Mouse (Mus musculus) thymus, postnatal 10 days (tissue): ENCODE results near the gene Proser3.
A peak's percentile ranks its signal among the peaks of the same experiment; 100 is the strongest.

Experiments used
- DNase-seq, 2 experiments: peaks; one replicate each; pipeline ENCODE4 v3.0.0; 2021; ENCODE audit warnings: low spot score in 2 of 2

Gene Proser3

DNA sequence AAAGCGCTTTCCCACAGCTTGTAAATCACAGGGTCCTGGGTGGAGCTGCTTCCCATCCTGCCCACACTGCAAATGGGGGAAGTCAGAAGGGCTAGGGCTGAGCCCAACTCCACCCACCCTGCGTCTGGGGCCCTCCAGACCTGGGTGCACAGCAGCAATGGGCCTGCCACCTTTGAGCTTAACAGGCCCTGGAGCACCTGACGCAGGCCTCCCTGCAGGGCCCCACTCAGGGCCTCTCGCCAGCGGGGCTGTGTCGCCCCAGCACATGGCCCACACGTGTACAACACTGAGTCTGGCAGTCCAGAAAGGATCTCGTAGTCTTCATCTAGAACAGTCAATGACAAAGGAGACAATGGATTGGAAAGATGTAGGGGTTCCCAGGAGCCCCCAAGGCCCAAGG lies 27.9 kb upstream of the Proser3 start:
- DNase-seq: no peak

DNA sequence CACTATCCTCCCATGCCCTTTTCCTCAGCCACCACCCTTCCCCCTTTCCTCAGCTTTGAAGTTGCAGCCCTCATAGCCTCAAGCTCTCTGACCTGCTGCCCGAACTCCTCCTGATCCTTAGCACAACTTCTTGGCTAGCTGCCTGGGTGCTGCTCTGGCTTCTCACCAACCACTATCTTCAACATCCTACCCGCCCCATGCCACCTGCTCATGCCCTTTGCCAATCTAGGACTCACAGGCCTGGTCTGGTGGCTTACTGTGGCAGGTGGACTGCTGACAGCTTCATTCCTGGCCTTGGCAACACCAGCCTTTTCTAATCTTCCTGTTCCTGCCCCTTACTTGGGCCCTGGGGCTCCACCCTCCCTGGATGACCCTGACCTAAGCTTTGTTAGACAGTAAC lies 20.9 kb upstream of the Proser3 start:
- DNase-seq: no peak

DNA sequence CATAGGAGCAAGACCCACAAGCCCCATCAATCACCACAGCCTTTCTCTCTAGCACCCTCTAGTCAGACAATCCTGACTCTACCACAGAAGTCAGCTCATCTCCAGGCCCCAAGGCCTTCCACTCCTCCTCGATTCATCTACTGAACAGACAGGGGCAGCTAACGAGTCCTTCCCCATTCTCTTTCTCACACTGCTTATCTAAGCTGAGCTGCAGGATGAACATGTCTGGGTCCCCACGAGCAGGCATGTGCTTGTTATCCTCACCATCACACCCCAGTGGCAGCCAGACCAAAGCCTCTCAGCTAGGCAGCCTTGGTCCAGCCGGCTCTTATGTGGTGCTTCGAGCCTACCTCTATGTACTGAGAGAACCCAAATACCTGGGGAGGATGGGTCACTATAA lies 20.3 kb upstream of the Proser3 start:
- DNase-seq: no peak

DNA sequence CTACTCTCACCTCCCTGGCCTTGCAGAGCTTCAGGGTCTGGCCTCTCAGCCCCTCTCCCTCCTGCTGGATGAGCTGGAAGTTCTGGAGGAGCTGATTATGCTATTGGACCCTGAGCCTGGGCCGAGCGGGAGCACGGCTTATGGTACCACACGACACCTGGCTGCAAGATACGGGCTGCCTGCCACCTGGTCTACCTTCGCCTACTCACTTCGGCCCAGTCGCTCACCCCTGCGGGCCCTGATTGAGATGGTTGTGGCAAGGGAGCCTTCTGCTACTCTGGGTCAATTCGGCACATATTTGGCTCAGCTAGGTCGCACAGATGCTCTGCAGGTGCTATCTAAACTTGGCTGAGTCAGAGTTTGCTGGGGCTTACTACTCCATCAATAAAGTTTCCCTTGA lies 15.5 kb upstream of the Proser3 start:
- no peak for DNase-seq

DNA sequence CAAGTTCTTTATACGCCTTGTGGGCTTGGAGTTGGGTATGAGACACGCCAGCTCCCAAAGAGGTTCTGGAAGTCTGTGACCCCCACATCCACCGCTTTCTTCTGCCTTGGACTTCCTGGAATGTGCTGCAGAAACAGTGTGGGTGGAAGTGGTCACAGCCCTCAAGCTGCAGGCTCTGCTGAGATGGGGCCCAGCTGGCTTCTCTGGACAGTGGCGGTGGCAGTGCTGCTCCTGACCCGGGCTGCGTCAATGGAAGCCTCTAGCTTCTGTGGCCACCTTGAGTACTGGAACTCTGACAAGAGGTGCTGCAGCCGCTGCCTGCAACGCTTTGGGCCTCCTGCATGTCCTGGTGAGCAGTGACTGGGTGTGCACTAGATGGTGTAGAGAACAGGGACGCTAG lies 13.9 kb upstream of the Proser3 start:
- no peak for DNase-seq

DNA sequence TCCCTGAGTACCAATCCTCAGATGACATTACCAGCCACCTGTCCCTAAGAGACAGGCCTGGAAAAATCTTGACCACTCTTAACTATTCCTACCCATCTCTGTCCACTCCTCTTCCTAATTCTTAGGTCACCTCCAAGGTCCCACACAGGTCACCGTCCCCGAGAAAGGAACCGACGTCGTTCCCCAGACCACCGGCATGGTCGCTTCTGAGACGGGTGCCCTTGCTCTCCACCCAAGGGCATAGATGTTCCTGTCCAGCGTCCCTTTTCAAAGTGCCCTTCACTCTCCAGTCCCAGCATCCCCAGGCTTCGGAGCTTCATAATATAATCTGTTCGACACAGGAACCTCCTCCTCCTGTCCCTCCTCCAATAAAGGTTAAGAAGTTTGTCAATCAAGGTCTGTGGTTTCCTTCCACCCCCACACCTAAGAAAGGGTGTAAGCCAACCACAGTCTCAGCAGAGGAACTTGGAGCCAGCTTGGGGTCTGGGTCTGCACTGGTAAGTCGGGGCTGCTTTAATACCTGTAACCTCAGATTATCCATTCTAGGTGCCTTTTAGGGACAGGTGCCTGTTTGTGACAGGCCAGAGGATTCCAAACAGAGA lies 13.0 kb upstream of the Proser3 start, which contains the start of gene Igflr1:
TSS of gene Igflr1 (plus strand) at position 458 of the 602 bp plus-strand sequence.
- DNase-seq: no peak

DNA sequence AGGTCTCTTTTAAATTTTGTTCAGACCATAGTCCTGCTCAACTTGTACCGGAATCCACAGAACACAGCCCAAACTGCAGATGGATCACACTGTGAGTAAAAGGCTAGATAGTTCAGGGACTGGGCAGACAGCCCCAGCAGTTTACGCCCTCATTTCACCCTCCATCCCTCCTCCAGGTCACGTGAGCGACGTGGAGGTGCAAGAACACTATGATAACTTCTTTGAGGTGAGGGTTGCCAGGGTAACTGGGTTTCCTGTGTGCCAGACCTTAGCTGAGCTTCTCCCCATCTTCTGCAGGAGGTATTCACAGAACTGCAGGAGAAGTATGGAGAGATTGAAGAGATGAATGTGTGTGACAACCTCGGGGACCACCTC lies 11.8 kb upstream of the Proser3 start:
- peak; percentile 37 to 51 for DNase-seq

DNA sequence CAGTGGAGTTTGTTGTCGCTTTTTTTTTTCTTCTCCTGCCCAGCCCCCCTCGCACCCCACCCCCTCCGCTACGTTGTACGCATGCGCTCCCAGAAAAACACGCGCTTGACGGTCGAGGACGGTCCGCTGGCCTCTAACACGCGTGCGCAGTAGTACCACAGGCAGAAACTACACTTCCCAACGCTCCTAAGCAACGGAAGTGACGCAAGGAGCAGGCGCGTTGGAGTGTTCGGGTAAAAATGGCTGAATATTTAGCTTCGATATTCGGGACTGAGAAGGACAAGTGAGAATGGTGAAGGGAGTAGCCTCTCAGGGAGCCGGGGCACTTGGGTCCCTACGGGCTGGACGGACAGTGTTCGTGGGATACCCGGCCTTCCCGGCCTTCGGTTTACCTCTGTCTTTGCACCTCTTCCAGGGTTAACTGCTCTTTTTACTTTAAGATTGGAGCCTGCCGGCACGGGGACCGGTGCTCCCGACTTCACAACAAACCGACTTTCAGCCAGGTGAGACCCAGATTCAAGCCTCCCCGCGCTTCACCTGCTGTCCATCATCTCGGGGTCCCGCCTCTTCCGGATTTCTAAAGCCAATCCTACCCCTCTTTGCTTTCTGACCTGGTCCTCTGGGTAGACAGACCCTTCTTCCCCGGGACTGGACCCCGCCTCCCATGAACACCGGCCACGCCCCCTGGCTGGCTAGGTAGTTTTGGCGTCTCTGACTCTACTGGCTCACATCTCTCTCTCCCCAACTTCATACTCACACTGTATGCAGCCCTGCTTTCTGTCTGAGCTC lies 11.2 kb upstream of the Proser3 start, which contains the start of the genes U2af1l4, Gm49396 and Psenen:
TSS of gene U2af1l4 (plus strand) at position 185 of the 789 bp plus-strand sequence.
TSS of gene Gm49396 (plus strand) at position 228 of the 789 bp plus-strand sequence.
TSS of gene Psenen (minus strand) at position 511 of the 789 bp plus-strand sequence.
- DNase-seq: peak; percentile 93 to 96

DNA sequence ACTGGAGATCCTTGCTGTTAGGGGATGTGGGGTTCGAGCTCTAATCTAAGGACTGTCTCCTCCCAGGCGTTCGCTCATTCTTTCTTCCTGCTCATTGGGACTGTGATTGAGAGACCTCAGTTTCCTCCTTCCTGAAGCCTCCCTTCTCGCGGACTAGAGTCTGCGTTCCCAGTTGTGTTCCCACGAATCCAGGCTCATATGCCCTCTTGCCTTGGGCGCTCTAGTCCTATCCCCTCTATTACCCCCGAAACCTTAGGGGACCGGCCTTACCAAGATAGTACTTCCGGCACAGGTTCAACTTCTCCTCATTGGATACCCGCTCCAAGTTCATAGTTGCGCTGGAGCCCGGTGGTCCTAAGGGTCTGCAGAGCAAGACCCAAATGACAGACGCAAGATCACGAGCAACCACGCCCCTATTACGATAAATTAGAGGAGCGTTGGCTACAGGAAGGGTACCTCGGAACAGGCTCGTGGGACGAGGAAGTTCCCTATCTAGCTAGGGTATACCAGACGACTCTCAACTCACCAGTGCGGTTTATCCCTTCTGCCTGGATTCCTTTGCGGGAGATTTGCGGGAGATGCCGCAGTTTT lies 10.5 kb upstream of the Proser3 start:
- peak in 1 of 2 experiments; percentile 28 for DNase-seq

DNA sequence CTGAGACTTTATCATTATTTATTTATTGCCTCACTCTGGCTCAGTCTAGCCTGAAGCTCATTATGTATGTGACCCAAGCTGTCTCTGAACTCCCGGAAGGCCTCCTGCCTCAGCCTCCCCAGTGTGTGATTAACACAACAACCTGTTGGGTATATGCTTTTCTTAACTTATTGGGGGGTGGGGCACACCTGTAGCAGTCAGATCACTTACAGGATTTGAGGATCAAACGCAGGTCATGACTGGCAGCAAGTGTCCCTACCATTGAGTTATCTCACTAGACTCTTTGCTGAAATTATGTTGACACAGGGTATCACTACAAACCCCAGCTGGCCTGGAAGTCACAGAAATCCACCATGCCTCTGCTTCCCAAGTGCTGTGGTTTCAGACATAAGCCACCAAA lies 8.2 kb upstream of the Proser3 start:
- DNase-seq: no peak

DNA sequence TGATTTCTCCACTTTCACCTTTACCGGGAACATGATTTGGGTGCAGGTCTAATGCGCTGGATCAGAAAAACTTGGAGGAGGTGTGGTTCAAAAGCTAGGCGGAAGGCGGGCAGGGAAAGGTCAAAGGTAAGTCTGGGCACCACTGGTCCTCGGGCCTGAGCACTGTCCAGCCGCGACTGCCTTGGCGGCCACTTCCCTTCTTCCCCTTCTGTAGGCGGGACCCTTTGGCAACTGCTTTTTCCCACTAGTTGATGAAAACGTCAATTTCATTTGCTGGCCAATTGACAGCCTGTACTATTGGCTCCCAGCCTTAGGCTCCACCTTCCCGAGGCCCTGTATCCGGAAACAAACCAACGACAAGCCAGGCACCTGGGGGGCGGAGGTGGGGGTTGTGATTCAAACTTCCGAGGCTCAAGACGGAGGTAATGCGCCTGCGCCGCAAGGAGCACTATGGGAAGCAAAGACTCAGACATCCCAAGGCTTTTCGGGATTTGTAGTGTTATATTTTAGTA lies 7.4 kb upstream of the Proser3 start, which contains the start of gene Lin37:
TSS of gene Lin37 (minus strand) at position 396 of the 512 bp plus-strand sequence.
- peak; percentile 91 to 93 for DNase-seq

DNA sequence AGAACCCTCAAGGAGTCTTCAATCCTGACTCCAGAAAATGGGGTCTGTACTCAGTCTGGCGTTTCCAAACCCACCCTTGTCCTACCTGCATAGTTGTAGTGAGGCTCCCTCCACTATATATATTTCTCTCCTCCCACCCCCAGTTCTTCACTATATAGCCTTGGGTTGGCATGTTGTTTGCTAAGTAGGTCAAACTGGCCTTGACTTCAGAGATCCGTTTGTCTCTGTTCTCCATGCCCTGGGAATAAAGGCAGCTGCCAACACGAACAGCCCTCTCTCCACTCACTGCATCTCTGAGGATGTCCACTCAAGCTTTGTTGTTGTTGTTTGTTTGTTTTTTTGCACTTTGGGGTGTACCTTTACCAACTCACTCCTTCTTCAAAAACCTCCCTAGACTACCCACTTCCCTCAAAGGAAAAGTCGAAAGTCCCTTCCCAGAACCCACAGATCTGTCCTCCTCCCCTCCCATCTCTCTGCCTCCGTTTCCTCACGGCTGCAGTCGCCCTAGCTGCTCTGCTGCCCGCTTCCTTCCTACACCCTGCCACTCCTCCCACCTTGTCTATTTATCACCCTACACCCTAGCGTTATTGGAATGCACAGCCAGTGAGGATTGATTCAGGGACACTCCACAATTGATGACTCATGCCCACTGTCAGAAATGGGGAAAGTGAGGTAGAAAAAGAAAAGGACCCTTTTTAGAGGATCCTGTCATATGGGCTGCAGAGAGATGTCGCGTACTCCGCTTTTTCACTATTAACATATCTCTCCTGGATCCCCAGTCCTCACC lies 6.8 kb upstream of the Proser3 start:
- DNase-seq: no peak

DNA sequence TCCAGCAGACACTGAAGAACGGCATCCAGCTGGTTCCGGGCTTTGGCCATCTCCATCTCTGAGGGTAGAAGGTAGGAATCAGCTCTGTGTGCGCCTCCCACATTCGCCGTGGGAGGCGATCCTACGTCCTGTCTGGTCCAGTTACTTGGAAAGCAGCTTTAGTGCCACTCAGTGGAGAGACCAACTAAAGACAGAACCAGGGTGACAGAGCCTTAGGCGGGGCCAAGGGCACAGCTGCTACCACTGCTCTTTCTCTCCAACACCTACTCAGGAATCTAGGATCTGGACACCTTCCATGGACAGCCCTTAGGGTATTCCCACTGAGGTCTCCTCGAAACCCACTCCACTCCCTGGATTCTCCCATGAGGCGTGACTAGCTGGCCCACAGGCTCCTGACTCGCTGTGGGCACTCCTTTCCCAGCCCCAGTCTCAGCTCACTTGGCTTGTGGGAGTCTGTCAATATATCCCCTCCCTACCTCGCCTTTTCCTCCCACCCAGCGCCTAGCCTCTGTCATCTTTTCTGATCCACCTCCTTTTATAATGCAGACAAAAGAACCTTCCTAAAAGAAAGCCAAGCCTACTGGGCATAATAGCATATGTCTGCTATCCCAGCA lies 5.9 kb upstream of the Proser3 start:
- no peak for DNase-seq

DNA sequence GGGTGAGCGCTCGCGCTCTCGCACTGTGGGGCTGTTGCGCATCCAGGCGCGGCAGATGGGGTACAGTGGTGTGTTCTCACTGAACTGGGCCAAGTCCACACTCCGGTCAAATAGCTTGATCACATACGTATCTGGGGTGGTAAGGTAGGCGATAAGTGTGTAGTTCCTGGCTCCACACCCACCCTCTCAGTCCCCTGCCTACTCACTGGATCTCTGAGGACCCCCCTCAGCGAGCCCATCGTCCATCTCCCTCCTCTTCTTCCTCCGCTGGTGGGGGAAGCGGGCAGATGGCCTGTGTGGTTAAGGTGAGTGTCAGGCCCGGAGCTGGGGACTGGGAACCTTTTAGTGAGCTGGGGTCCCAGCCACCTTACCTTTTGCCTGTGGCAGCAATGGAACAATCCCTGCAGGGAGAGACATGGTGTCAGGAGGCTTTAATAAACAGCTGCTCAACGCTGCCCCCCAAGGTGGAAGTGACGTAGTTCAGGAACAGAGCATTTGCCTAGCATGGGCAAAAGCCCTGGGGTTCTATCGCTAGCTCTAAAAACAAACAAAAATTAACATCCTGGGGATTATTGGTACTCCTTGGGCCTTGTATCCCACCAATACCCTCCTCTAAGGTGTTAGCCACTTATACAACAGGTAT lies 4.9 kb upstream of the Proser3 start:
- peak in 1 of 2 experiments; percentile 47 for DNase-seq

DNA sequence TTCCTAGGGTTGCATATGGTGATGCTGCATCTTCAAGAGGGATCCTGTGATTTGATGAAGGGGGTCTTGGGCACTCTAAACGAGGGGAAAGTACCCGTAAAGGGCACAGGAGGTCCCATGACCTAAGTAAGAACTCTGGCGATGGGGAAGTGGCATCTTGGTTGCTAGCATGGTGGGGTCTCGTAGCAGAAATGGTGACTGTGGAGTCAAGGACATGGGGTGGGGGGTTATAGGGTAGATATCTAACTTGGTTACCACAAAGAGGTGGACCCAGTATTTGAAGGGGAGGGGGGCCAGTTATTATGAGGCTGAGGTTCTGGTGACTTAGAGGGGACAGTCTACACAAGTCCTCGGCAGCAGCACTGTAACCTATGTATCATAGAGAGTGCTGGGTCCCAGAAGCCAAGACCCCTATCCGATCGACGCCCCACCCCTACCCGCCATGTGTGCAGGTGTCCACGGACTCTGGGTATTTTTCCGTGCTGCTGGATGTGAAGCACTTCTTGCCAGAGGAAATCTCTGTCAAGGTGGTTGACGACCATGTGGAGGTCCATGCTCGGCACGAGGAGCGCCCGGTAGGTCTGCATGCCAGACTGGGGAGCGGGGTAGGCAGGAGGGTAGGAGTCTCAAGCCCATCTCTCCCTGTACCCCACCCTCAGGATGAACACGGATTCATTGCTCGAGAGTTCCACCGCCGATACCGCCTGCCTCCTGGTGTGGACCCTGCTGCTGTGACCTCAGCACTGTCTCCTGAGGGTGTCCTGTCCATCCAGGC lies 1.9 kb upstream of the Proser3 start:
- no peak for DNase-seq

DNA sequence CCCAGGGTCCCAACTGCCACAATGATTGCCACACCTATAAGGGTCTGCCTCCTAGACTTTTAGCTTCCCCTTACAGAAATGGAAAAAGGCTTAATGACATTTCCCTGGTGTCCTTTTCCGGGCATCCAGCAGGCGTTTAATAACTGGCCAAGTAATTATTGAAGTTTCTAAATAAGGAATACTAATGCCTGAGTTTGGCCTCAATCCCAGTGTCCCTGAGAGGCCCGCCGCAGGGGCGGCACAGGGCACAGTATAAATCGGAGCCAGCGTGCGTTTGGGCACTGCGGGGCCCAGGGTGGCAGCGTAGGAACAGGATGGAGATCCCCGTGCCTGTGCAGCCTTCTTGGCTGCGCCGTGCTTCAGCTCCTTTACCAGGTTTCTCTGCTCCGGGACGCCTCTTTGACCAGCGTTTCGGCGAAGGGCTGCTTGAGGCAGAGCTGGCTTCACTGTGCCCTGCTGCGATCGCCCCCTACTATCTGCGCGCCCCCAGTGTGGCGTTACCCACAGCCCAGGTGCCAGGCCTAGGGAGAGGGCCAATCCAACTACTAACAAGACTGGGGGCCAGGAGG lies 1.0 kb upstream of the Proser3 start:
- peak in 1 of 2 experiments; percentile 34 for DNase-seq

DNA sequence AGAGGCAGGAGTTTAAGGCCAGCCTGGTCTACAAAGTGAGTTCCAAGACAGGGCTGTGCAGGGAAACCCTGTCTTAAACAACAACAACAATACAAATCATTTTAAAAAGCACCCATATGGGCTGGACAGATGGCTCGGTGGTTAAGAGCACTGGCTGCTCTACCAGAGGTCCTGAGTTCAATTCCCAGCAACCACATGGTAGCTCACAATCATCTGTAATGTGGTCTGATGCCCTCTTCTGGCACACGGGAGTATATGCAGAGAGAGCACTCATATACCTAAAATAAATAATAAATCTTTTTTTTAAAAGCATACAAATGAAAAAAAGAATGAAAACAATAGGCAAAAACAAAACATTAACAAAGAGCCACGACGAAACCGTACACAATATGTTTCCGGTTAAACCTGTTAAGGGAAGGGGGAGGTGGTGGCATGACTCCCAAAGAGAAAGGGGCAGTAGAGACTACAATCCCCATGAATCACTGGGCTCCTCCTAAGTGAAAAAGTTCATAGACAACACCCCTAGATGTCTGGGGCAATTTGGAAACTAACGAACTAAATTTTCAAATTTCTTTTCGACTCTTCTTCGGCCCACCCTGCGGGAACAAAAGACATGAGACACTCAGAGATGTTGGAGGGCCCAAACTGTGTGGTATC lies 526 bp downstream of the Proser3 start:
- peak in 1 of 2 experiments; percentile 55 for DNase-seq

DNA sequence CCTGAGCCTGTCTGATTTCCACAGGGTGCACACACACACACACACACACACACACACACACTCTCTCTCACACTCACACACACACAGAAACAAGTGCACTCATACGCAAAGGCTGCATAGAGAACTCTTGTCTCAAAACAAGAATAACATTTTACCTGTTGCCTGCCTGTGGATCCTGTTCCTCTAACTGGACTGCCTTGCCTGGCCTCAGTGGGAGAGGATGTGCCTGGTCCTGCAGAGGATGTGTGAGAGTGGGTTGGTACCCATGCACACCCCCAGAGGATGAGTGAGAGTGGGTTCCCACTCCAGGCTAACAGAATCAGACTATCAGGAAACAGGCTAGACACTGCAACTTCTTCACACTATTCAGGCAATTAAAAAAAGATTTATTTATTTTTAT lies 1.5 kb downstream of the Proser3 start:
- no peak for DNase-seq

DNA sequence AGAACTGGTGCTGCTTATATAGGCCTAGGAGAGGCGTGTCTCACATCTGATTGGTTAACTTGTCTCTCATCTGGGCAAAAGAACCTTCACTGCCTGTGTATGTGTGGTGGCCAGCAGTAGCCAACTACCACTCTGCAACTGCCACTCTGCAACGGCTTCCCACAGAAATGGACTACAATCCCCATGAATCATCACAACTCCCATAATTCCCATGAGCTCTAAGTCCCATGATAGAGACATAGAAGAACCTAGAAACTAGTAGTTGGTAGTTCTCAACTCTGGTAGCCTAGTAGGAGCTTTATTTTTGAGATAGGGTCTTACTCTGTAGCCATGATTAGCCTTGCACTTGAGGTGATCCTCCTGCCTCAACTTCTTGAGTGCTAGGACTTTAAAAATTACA lies 2.2 kb downstream of the Proser3 start:
- no peak for DNase-seq
